ENCODE assay signal across 8 mouse cellular contexts in the genomic region with DNA sequence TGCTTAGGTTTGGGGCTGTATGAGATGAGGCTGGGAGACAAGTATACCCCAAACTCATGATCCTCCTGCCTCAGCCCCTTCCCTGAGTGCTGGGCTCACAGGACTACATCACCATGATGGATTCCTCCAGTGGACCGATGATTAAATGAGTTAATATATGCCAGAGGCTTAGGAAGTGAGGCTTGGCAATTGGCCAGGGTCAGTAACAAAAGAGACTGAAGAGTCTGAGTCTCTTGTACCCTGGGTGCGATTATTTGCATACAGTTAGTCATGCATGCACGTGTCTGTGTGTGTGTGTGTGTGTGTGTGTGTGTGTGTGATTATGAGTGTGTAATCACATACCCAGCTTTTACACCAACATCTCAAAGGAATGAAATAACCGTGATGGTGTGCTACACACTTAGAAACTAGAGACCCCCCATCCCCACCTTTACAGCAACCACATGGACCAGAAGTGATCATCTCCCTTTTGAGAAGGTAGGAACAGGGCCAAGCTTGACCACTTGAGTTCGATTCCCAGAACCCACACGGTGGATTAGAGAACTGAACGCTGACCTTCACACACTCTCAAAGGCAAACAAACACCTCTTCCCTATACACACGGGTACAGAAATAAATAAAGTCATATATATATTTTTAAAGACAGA. TPM values are rescaled to one million over a fixed set of nuclear protein-coding genes. Genes with fewer than 3 reads are reported as not detected.
DNase-seq lines count a peak whose midpoint lies in the region; ATAC-seq and TF ChIP-seq lines count a peak whose summit lies in the region.

No protein-coding gene starts in this region.

- H3K4me3 ChIP-seq in cerebellum, adult 2 months (replicated peaks; ENCODE audit: insufficient read depth, low read depth, low read length) = no peak overlapping the region
- H3K4me3 ChIP-seq in forebrain, postnatal 0 days (ENCODE audit: low read depth, low read length) = no peak overlapping the region
- H3K4me3 ChIP-seq in intestine, embryonic 16.5 days (ENCODE audit: low read length) = peak overlapping the region; percentile 74
- peak overlapping the region; percentile 62 for H3K4me3 ChIP-seq in liver, embryonic 16.5 days (ENCODE audit: low read depth, low read length)

- H3K9me3 ChIP-seq in forebrain, postnatal 0 days (ENCODE audit: low read length) = no peaks in the 10 kb centered on the region
- no peaks in the 10 kb centered on the region for H3K9me3 ChIP-seq in intestine, embryonic 16.5 days (ENCODE audit: control insufficient read depth, low read length)
- H3K9me3 ChIP-seq in liver, embryonic 16.5 days (replicated peaks; ENCODE audit: control insufficient read depth, low read length) = 0 out of 2 replicates have a peak, but pooled peaks cover under 1% of the 10 kb centered on the region

- 52% methylated on average over 8 of the region's 8 CpGs for WGBS in cerebellum, adult 2 months
- 19% methylated on average over 8 of the region's 8 CpGs for WGBS in forebrain, postnatal 0 days
- 21% methylated on average over 8 of the region's 8 CpGs for WGBS in intestine, embryonic 16.5 days
- 21% methylated on average over 8 of the region's 8 CpGs for WGBS in liver, embryonic 16.5 days (ENCODE audit: insufficient replicate concordance)

- no peak for ATAC-seq in forebrain, postnatal 0 days
- peak; percentile 1 for ATAC-seq in intestine, embryonic 16.5 days
- ATAC-seq in liver, embryonic 16.5 days (ENCODE audit: low read depth) = no peak

- H3K36me3 ChIP-seq in forebrain, postnatal 0 days (ENCODE audit: insufficient read depth) = no peaks in the 10 kb centered on the region
- H3K36me3 ChIP-seq in intestine, embryonic 16.5 days (ENCODE audit: control insufficient read depth, insufficient read depth, low read length) = peaks cover 10% of the 10 kb centered on the region
- H3K36me3 ChIP-seq in liver, embryonic 16.5 days (ENCODE audit: control insufficient read depth, insufficient read depth) = peaks cover 15% of the 10 kb centered on the region

- DNase-seq in cerebellum, adult 2 months = no peak
- DNase-seq in cerebellum, adult 11 months = no peak
- peak; percentile 53 for DNase-seq in CD4-positive, CD25-positive, alpha-beta regulatory T cell, adult 2 months (ENCODE audit: low read depth, low spot score)
- no peak for DNase-seq in forebrain, postnatal 0 days
- DNase-seq in retina, embryonic 14.5 days (ENCODE audit: low spot score) = peak; percentile 31
- no peak for DNase-seq in c-Kit-positive CD71-positive TER-119-positive erythroid progenitor cells, embryonic 14.5 days (ENCODE audit: low spot score)

- TF ChIP-seq POLR2A in cerebellum, adult 2 months (IDR thresholded peaks at IDR 0.05; ENCODE audit: borderline replicate concordance, insufficient read depth, low read length) = no peak

- peaks cover 17% of the 10 kb centered on the region for H3K4me1 ChIP-seq in cerebellum, adult 2 months (ENCODE audit: control insufficient read depth, insufficient read depth, low read length)
- H3K4me1 ChIP-seq in forebrain, postnatal 0 days (ENCODE audit: insufficient read depth) = peaks cover 15% of the 10 kb centered on the region; the same call in 1 of the 2 replicates
- H3K4me1 ChIP-seq in intestine, embryonic 16.5 days (ENCODE audit: control insufficient read depth, insufficient read depth, low read length) = peaks cover 37% of the 10 kb centered on the region
- peaks cover 86% of the 10 kb centered on the region for H3K4me1 ChIP-seq in liver, embryonic 16.5 days (ENCODE audit: control insufficient read depth, low read depth, low read length)

- peak overlapping the region; percentile 91 for H3K27ac ChIP-seq in cerebellum, adult 2 months (ENCODE audit: insufficient read depth, low read length)
- peak overlapping the region; percentile 75 for H3K27ac ChIP-seq in forebrain, postnatal 0 days (ENCODE audit: low read depth, low read length)
- H3K27ac ChIP-seq in intestine, embryonic 16.5 days (ENCODE audit: low read length) = peak overlapping the region; percentile 100
- H3K27ac ChIP-seq in liver, embryonic 16.5 days (ENCODE audit: low read length) = peak overlapping the region; percentile 98

- H3K27me3 ChIP-seq in cerebellum, adult 2 months (ENCODE audit: control insufficient read depth, insufficient read depth, low read length) = no peaks in the 10 kb centered on the region
- no peaks in the 10 kb centered on the region; the same call in 1 of the 2 replicates for H3K27me3 ChIP-seq in forebrain, postnatal 0 days (ENCODE audit: insufficient read depth, low read length)
- no peaks in the 10 kb centered on the region for H3K27me3 ChIP-seq in intestine, embryonic 16.5 days (replicated peaks; ENCODE audit: control insufficient read depth, insufficient read depth, low read length)
- no peaks in the 10 kb centered on the region for H3K27me3 ChIP-seq in liver, embryonic 16.5 days (ENCODE audit: control insufficient read depth, insufficient read depth, low read depth, low read length)

- no peak overlapping the region for H3K9ac ChIP-seq in forebrain, postnatal 0 days
- H3K9ac ChIP-seq in intestine, embryonic 16.5 days (ENCODE audit: low read depth, low read length) = peak overlapping the region; percentile 83
- peak overlapping the region; percentile 77 for H3K9ac ChIP-seq in liver, embryonic 16.5 days (ENCODE audit: low read depth, low read length)

- H3K4me2 ChIP-seq in forebrain, postnatal 0 days (ENCODE audit: low read depth) = no peak overlapping the region
- H3K4me2 ChIP-seq in intestine, embryonic 16.5 days (ENCODE audit: low read depth, low read length) = peak overlapping the region; percentile 71
- H3K4me2 ChIP-seq in liver, embryonic 16.5 days (ENCODE audit: low read depth, low read length) = peak overlapping the region; percentile 73

- no peak for TF ChIP-seq CTCF in cerebellum, adult 2 months (IDR thresholded peaks at IDR 0.05; ENCODE audit: borderline replicate concordance, insufficient read depth, low read depth, low read length)
- no peak for TF ChIP-seq CTCF in forebrain, postnatal 0 days (IDR thresholded peaks at IDR 0.05; ENCODE audit: low read depth)

RNA-seq across cellular contexts. Expression of a gene that starts 3.3 kb away (rescaled TPM):
- polyA plus RNA-seq in cerebellum, adult 2 months (2012; rRNA removed) = 2.1 and 4.2 TPM in 2 replicates
- 7.2 and 12.2 TPM in 2 replicates for total RNA-seq in forebrain, postnatal 0 days (2014; rRNA removed)
- 1.1 and 2.0 TPM in 2 replicates for polyA plus RNA-seq in forebrain, postnatal 0 days (2015; fragmentation: Nextera tagmentation; extraction: Ambion mirVana)
- polyA plus RNA-seq in intestine, embryonic 16.5 days (2015; fragmentation: Nextera tagmentation; extraction: Ambion mirVana) = 72.7 and 87.8 TPM in 2 replicates
- polyA plus RNA-seq in liver, embryonic 16.5 days (2015; fragmentation: Nextera tagmentation; extraction: Ambion mirVana) = 36.0 and 43.3 TPM in 2 replicates

RNA-seq across cellular contexts. Expression of a gene that starts 14.9 kb away (rescaled TPM):
- polyA plus RNA-seq in cerebellum, adult 2 months (2012; rRNA removed) = 20.8 and 22.0 TPM in 2 replicates
- total RNA-seq in forebrain, postnatal 0 days (2014; rRNA removed) = 2.3 and 5.1 TPM in 2 replicates
- 3.3 and 5.7 TPM in 2 replicates for polyA plus RNA-seq in forebrain, postnatal 0 days (2015; fragmentation: Nextera tagmentation; extraction: Ambion mirVana)
- polyA plus RNA-seq in intestine, embryonic 16.5 days (2015; fragmentation: Nextera tagmentation; extraction: Ambion mirVana) = 0.48 and 0.73 TPM in 2 replicates
- polyA plus RNA-seq in liver, embryonic 16.5 days (2015; fragmentation: Nextera tagmentation; extraction: Ambion mirVana) = 0.20 and 0.25 TPM in 2 replicates

RNA-seq across cellular contexts. Expression of a gene that starts 31.2 kb away (rescaled TPM):
- 306 and 336 TPM in 2 replicates for polyA plus RNA-seq in cerebellum, adult 2 months (2012; rRNA removed)
- total RNA-seq in forebrain, postnatal 0 days (2014; rRNA removed) = 56.6 and 65.7 TPM in 2 replicates
- 129 and 137 TPM in 2 replicates for polyA plus RNA-seq in forebrain, postnatal 0 days (2015; fragmentation: Nextera tagmentation; extraction: Ambion mirVana)
- polyA plus RNA-seq in intestine, embryonic 16.5 days (2015; fragmentation: Nextera tagmentation; extraction: Ambion mirVana) = 83.7 and 88.3 TPM in 2 replicates
- polyA plus RNA-seq in liver, embryonic 16.5 days (2015; fragmentation: Nextera tagmentation; extraction: Ambion mirVana) = 38.0 and 38.6 TPM in 2 replicates

Comparison
In these comparisons a context has a peak if more than half of its experiments do, and no peak if none do; other contexts are left out.
1. DNase-seq: peak in CD4-positive, CD25-positive, alpha-beta regulatory T cell, adult 2 months (single experiment) and retina, embryonic 14.5 days (single experiment); none in cerebellum, adult 2 months (0 of 2), cerebellum, adult 11 months (single experiment), forebrain, postnatal 0 days (single experiment) and c-Kit-positive CD71-positive TER-119-positive erythroid progenitor cells, embryonic 14.5 days (single experiment).
2. H3K4me3 ChIP-seq: peak in intestine, embryonic 16.5 days (single experiment) and liver, embryonic 16.5 days (single experiment); none in cerebellum, adult 2 months (single experiment) and forebrain, postnatal 0 days (single experiment).
3. Peak in every context shown above with its lines, with median percentiles within 50 percentile points of each other: H3K27ac ChIP-seq.